Comparison of ENCODE assay signal across 20 mouse cellular contexts in genomic region chr19:14293172-14293571, GRCm38 (mm10).
"Had no signal": no experiment of that assay in that cellular context is flagged by ENCODE, and none has a peak within 500 bp of the region (broad histone marks: within the 10 kb centered on the region; RNA-seq: fewer than 3 reads in every experiment).

No protein-coding gene starts in this region.

- H3K27ac ChIP-seq: lung, embryonic 15.5 days; macrophage; midbrain, embryonic 13.5 days; midbrain, embryonic 15.5 days; neural tube, embryonic 13.5 days; neural tube, embryonic 15.5 days had no signal

- H3K4me1 ChIP-seq: megakaryocyte, embryonic 14.5 days; midbrain, embryonic 13.5 days; midbrain, embryonic 15.5 days; neural tube, embryonic 13.5 days; neural tube, embryonic 15.5 days had no signal

- H3K9me3 ChIP-seq: lung, embryonic 15.5 days; megakaryocyte, embryonic 14.5 days; midbrain, embryonic 13.5 days; midbrain, embryonic 15.5 days; neural tube, embryonic 13.5 days; neural tube, embryonic 15.5 days had no signal

- H3K4me2 ChIP-seq: lung, embryonic 15.5 days; midbrain, embryonic 11.5 days; midbrain, embryonic 13.5 days; midbrain, embryonic 15.5 days; neural tube, embryonic 13.5 days; neural tube, embryonic 15.5 days had no signal

- ATAC-seq: lung, postnatal 0 days; midbrain, embryonic 13.5 days; midbrain, embryonic 15.5 days had no signal

- H3K4me3 ChIP-seq: lung, embryonic 15.5 days; megakaryocyte, embryonic 14.5 days; midbrain, embryonic 13.5 days; midbrain, embryonic 15.5 days; neural tube, embryonic 13.5 days; neural tube, embryonic 15.5 days had no signal

- H3K9ac ChIP-seq: lung, embryonic 15.5 days; midbrain, embryonic 13.5 days; midbrain, embryonic 15.5 days; neural tube, embryonic 13.5 days; neural tube, embryonic 15.5 days had no signal

- H3K36me3 ChIP-seq: lung, embryonic 15.5 days; midbrain, embryonic 13.5 days; midbrain, embryonic 15.5 days; neural tube, embryonic 13.5 days; neural tube, embryonic 15.5 days had no signal

- H3K27me3 ChIP-seq: lung, embryonic 15.5 days; midbrain, embryonic 15.5 days; neural tube, embryonic 13.5 days; neural tube, embryonic 15.5 days had no signal

- DNase-seq: lung, adult 2 months; lung, postnatal 14 days; lung, postnatal 36 days; retina, postnatal 1 day; right cerebral cortex, adult 18-20 months; right cerebral cortex, postnatal 25 days; right cerebral cortex, postnatal 4 days; spleen, adult 18-20 months; thymus, adult 18-20 months; thymus, postnatal 14 days; thymus, postnatal 36 days had no signal
